Mouse (Mus musculus): ENCODE measurements around the gene Ttll11. TPM values are rescaled to one million over a fixed set of nuclear protein-coding genes. Genes with fewer than 3 reads are reported as not detected.
A peak's percentile ranks its signal among the peaks of the same experiment; 100 is the strongest.

Gene Ttll11
- polyA plus RNA-seq, 1 experiment = 2.4 TPM

GRCm38 (mm10) chr2:35745876-35746275 lies 233.8 kb downstream of the Ttll11 start:
- H3K4me1 ChIP-seq (ENCODE audit: control insufficient read depth, insufficient read depth, insufficient read length, low read length) = no peaks in the 10 kb centered on the region
- no peak overlapping the region for H3K4me3 ChIP-seq (ENCODE audit: insufficient read depth, low read depth, low read length)
- H3K27ac ChIP-seq (replicated peaks; ENCODE audit: low read depth, low read length) = no peak overlapping the region

- Histone ChIP-seq H3K27ac (replicated peaks; ENCODE audit: low read depth, low read length) (no peak overlapping the region), H3K4me1 (ENCODE audit: control insufficient read depth, insufficient read depth, insufficient read length, low read length) (peaks cover 11% of the 10 kb centered on the region; the same call in 1 of the 2 replicates), H3K4me3 (ENCODE audit: insufficient read depth, low read depth, low read length) (no peak overlapping the region)
Observed at GRCm38 (mm10) chr2:35739669-35740254, 240.0 kb downstream of the Ttll11 start.

- no peak overlapping the region for H3K27ac ChIP-seq (replicated peaks; ENCODE audit: low read depth, low read length)
- H3K4me3 ChIP-seq (ENCODE audit: insufficient read depth, low read depth, low read length) = no peak overlapping the region
- H3K4me1 ChIP-seq (ENCODE audit: control insufficient read depth, insufficient read depth, insufficient read length, low read length) = peaks cover 11% of the 10 kb centered on the region; the same call in 1 of the 2 replicates
Observed at GRCm38 (mm10) chr2:35737467-35738027, 242.2 kb downstream of the Ttll11 start.

GRCm38 (mm10) chr2:35736061-35736460 lies 243.7 kb downstream of the Ttll11 start:
- peaks cover 11% of the 10 kb centered on the region; the same call in 1 of the 2 replicates for H3K4me1 ChIP-seq (ENCODE audit: control insufficient read depth, insufficient read depth, insufficient read length, low read length)
- H3K4me3 ChIP-seq (ENCODE audit: insufficient read depth, low read depth, low read length) = no peak overlapping the region
- H3K27ac ChIP-seq (replicated peaks; ENCODE audit: low read depth, low read length) = no peak overlapping the region

- peaks cover 11% of the 10 kb centered on the region; the same call in 1 of the 2 replicates for H3K4me1 ChIP-seq (ENCODE audit: control insufficient read depth, insufficient read depth, insufficient read length, low read length)
- H3K4me3 ChIP-seq (ENCODE audit: insufficient read depth, low read depth, low read length) = no peak overlapping the region
- no peak overlapping the region for H3K27ac ChIP-seq (replicated peaks; ENCODE audit: low read depth, low read length)
Observed at GRCm38 (mm10) chr2:35735001-35735400, 244.7 kb downstream of the Ttll11 start.

GRCm38 (mm10) chr2:35731671-35732449 lies 247.9 kb downstream of the Ttll11 start:
- H3K4me1 ChIP-seq (ENCODE audit: control insufficient read depth, insufficient read depth, insufficient read length, low read length) = peaks cover 10% of the 10 kb centered on the region
- H3K27ac ChIP-seq (replicated peaks; ENCODE audit: low read depth, low read length) = no peak overlapping the region
- H3K4me3 ChIP-seq (ENCODE audit: insufficient read depth, low read depth, low read length) = no peak overlapping the region

- peak overlapping the region; percentile 47 for H3K27ac ChIP-seq (replicated peaks; ENCODE audit: low read depth, low read length)
- no peak overlapping the region for H3K4me3 ChIP-seq (ENCODE audit: insufficient read depth, low read depth, low read length)
- H3K4me1 ChIP-seq (ENCODE audit: control insufficient read depth, insufficient read depth, insufficient read length, low read length) = peaks cover 10% of the 10 kb centered on the region
Observed at GRCm38 (mm10) chr2:35729077-35730065, 250.3 kb downstream of the Ttll11 start.

- Histone ChIP-seq H3K4me1 (ENCODE audit: control insufficient read depth, insufficient read depth, insufficient read length, low read length) (peaks cover 10% of the 10 kb centered on the region), H3K27ac (replicated peaks; ENCODE audit: low read depth, low read length) (0 out of 2 replicates have a peak overlapping the region, but pooled peaks have one; percentile 1), H3K4me3 (ENCODE audit: insufficient read depth, low read depth, low read length) (no peak overlapping the region)
Observed at GRCm38 (mm10) chr2:35728633-35729032, 251.1 kb downstream of the Ttll11 start.

GRCm38 (mm10) chr2:35723691-35724090 lies 256.0 kb downstream of the Ttll11 start:
- H3K4me1 ChIP-seq (ENCODE audit: control insufficient read depth, insufficient read depth, insufficient read length, low read length) = peaks cover 5% of the 10 kb centered on the region
- H3K27ac ChIP-seq (replicated peaks; ENCODE audit: low read depth, low read length) = no peak overlapping the region
- no peak overlapping the region for H3K4me3 ChIP-seq (ENCODE audit: insufficient read depth, low read depth, low read length)

GRCm38 (mm10) chr2:35723267-35723666 lies 256.4 kb downstream of the Ttll11 start:
- no peak overlapping the region for H3K4me3 ChIP-seq (ENCODE audit: insufficient read depth, low read depth, low read length)
- H3K4me1 ChIP-seq (ENCODE audit: control insufficient read depth, insufficient read depth, insufficient read length, low read length) = peaks cover 4% of the 10 kb centered on the region
- H3K27ac ChIP-seq (replicated peaks; ENCODE audit: low read depth, low read length) = no peak overlapping the region

- H3K4me3 ChIP-seq (ENCODE audit: insufficient read depth, low read depth, low read length) = no peak overlapping the region
- H3K4me1 ChIP-seq (ENCODE audit: control insufficient read depth, insufficient read depth, insufficient read length, low read length) = peaks cover 5% of the 10 kb centered on the region
- H3K27ac ChIP-seq (replicated peaks; ENCODE audit: low read depth, low read length) = no peak overlapping the region
Observed at GRCm38 (mm10) chr2:35722821-35723220, 256.9 kb downstream of the Ttll11 start.

- H3K4me1 ChIP-seq (ENCODE audit: control insufficient read depth, insufficient read depth, insufficient read length, low read length) = peaks cover 16% of the 10 kb centered on the region
- no peak overlapping the region for H3K27ac ChIP-seq (replicated peaks; ENCODE audit: low read depth, low read length)
- no peak overlapping the region for H3K4me3 ChIP-seq (ENCODE audit: insufficient read depth, low read depth, low read length)
Observed at GRCm38 (mm10) chr2:35720956-35721355, 258.8 kb downstream of the Ttll11 start.

- Histone ChIP-seq H3K27ac (replicated peaks; ENCODE audit: low read depth, low read length) (no peak overlapping the region), H3K4me1 (ENCODE audit: control insufficient read depth, insufficient read depth, insufficient read length, low read length) (peaks cover 17% of the 10 kb centered on the region), H3K4me3 (ENCODE audit: insufficient read depth, low read depth, low read length) (no peak overlapping the region)
Observed at GRCm38 (mm10) chr2:35720550-35720949, 259.2 kb downstream of the Ttll11 start.

GRCm38 (mm10) chr2:35720104-35720503 lies 259.6 kb downstream of the Ttll11 start:
- H3K27ac ChIP-seq (replicated peaks; ENCODE audit: low read depth, low read length) = no peak overlapping the region
- peaks cover 19% of the 10 kb centered on the region for H3K4me1 ChIP-seq (ENCODE audit: control insufficient read depth, insufficient read depth, insufficient read length, low read length)
- no peak overlapping the region for H3K4me3 ChIP-seq (ENCODE audit: insufficient read depth, low read depth, low read length)

Data from brown adipose tissue, adult 24 weeks (tissue).